Mouse (Mus musculus) gastrocnemius, postnatal 25 days (tissue): ENCODE results near the gene Msantd2. TPM values are rescaled to one million over a fixed set of nuclear protein-coding genes. Genes with fewer than 3 reads are reported as not detected.
A peak's percentile ranks its signal among the peaks of the same experiment; 100 is the strongest.

Experiments used
- DNase-seq: peaks from one replicate; pipeline ENCODE4 v3.0.0; 2022
- total RNA-seq, 2 experiments: library from RNA; stranded (reverse); gene quantifications; 1 replicate in 1 of 2; 2 replicates in 1 of 2; pipeline ENCODE4 v1.2.3; 2021

The Msantd2 gene
- total RNA-seq, 2 experiments from 2014 or later: 3.0 to 6.6 TPM

DNA sequence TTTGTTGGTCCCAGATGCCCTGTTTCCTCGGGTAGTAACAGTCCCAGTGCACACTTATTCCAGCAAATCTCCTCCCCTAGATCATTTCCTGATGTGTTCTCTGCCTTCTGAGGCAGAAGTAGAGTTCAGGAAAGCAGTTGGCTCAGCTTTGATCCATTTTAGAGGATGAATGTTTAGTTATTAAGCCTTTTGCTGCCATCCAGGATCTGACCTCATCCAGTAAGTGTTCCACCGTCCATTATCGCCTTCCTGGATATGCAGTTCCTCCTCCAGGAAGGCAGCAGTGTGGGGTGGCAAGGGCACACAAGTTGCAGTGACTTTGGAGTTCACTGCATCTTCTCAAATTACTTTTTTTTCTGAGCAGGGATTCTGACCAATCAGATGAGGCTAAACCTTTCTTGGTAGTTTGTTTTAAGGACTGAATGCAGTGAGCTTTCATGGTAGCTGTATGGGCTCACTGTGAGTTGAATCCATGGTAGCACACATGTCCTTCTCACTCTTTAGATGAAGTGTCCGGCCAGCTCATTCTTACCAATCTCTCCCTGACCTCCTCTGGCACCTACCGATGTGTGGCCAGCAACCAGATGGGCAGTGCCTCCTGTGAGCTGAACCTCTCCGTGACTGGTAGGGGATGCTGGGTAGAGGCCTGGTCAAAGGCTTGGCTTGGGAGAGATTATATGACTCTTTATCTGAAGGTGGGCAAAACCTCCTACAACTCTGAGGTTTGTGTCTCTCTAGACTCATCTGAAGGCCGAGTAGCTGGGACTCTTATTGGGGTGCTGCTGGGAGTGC is 52.9 kb downstream of the Msantd2 start:
- DNase-seq: no peak

DNA sequence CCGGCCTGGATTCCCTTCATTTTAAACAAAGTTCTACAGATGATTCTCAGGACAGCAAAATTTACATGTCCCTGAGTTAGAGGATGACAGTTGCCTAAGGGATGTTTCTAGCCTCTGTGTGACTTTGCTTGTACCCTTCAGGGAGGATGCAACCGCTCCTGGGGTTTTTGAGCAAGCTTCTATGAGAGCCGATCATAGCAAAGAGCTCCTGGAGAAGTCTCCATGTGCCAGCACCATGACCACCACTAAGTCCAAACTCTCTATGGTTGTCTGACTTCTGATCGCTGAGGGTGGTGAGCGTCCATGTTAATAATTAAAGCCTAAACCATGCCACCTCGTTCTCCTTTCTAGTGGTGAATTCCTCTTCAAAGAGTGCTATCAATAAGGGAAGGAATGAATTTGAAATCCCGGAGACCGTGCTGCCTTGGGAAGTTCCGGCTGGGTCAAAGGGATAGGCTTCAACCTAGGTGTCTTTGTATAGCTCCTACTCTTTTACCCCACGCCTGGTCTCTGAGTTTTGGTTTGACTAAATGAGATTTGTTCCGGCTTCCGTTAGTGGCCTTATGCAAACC is 54.8 kb downstream of the Msantd2 start:
- no peak for DNase-seq

DNA sequence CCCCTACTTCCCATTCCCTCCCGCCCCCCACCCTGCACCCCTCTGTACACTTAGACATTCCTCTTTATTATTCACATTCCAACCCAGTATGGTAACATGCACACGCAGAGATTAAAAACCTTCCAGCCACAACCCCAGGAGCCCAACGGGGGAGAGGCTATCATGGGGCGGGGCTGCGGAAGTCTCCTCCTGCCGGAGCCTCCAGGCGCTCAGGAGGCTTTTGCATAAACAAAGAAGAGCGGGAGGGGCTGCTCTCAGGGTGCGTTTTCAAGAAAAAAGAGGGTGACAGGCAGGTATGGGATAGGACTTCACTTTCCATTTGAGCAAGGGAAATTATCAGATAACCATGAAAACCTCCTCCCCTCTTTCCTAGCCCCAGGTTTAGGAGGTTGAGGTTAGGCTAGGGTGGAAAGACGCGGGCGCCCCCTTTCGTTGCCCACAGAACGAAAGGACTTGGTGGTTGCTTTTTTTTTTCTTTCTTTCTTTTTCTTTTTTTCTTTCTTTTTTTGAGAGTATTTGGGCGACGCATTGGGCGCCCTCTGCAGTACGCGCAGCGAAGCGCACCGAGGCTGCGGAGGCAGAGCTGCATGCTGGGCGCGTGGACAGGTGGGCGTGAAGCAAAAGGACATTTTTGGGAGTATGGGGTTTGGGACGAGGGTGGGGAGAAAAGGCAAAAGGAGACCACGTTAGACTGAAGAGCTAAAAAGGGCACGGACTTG is 55.5 kb downstream of the Msantd2 start:
- DNase-seq: peak; percentile 45

DNA sequence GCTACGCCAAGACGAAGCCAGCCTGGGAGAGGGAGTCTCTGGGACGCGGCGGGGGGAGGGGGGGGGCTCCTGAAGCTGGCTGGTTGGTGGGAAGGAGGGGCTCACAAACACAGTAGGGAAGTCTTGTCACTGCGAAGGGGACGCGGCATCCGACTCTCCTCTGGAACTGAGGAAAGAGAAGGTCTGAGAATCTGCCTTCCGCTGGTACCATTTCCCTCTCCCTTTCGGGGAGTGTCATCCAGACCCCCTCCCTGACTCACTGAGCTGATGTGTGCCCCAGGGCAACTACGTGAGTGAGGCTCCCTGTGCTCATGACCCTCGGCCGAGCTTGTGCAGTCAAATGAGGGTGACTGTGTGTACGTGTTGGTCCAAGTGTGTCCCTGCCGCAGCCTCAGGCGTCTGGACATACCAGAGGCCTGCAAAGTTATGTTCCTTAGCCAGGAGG is 56.1 kb downstream of the Msantd2 start:
- DNase-seq: no peak

DNA sequence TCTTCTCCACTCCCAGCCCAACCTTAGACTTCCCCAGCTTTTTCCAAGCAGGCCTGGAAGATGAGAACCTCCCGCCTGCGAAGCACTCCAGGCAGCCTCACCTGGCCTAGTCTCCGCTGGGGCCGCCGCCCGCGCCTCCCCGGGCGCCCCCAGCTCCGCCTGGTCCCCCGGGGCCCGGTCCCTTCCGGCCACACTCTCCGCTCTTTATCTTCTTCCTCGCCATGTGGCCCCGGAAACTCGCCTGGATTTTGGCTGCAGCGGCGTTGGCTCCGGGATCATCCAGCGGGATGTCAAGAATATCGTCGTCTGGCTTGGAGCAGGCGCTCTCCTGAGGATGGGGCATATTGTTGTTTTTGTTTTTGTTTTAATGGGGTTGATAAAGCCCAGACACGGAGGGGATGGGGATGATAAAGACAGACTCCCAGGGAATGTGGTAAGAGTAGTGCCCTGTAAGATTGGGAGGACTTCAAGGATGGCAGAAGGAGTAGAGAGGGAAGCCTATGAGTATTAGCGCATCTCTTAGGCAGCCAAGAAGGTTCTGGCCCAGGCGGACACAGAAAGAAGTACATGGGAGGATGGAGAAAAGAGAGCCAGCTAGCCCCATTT is 56.8 kb downstream of the Msantd2 start:
- DNase-seq: no peak

DNA sequence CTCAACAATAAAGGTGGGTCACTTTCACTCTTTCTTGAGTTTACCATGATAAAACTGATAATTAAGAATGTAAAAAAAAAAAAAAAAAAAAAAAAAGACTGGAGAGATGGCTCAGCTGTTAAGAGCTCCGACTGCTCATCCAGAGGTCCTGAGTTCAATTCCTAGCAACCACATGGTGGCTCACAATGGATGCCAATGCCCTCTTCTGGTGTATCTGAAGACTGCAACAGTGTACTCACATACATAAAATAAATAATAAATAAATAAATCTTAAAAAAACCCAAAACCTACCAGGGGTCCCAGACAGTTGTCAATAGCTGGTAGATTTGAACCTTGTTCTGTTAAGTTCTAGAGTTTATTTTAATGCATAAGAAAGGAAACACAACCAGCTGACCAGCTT is 57.8 kb downstream of the Msantd2 start:
- DNase-seq: no peak

DNA sequence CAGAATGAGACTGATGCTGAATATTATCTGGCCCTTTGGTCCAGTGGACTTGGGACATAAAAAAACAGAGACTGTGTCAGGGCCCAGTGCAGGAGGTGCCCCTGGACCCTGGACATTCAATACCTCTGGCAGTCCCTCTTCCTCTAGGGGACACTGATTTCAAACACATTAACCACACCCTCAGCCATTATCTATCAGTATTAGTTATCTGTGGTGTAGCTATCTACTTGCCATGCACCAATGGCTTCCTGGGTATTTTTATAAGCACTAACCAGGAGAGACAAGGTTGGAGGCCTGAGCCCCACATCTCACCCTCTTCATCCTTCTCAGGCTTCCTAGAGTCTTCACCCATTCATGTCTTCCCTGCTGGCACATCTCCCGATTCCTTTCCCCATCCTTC is 61.3 kb downstream of the Msantd2 start:
- no peak for DNase-seq

DNA sequence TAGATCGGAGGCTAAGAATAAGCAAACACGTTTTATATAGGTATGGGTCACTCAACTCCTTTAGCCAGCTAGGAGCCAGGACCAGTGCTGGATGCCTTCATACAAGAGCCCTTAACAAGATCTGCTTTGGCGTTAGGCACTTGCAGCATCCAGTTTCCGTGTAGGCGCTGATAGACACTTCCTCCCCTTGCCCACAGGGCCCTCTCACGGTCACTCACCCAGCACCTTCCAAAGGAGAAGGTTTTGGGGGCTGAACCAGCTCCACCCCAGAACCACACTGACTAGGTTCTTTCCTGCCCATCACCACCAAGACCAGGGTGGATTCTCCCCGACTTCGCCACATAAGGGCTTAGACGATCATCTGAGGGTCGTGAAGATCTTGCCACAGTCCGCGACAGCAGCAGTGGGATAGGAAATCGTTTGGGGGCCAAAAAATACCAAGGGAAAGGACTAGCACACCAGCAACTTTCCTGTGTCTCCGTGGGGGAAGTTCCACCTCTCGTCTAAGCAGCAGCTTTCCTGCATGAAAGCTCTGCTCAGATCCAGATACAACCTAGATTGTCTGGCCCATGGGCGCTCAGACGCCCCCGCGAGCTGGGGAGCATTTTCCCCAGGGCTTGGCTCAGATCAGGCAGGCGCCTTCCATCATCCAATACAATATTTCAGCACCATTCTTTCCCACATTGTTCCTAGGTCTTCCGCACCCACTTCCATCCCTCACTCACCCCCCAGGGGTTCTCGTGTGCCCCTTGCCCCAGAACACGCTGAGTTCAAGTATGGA is 62.8 kb downstream of the Msantd2 start:
- no peak for DNase-seq

DNA sequence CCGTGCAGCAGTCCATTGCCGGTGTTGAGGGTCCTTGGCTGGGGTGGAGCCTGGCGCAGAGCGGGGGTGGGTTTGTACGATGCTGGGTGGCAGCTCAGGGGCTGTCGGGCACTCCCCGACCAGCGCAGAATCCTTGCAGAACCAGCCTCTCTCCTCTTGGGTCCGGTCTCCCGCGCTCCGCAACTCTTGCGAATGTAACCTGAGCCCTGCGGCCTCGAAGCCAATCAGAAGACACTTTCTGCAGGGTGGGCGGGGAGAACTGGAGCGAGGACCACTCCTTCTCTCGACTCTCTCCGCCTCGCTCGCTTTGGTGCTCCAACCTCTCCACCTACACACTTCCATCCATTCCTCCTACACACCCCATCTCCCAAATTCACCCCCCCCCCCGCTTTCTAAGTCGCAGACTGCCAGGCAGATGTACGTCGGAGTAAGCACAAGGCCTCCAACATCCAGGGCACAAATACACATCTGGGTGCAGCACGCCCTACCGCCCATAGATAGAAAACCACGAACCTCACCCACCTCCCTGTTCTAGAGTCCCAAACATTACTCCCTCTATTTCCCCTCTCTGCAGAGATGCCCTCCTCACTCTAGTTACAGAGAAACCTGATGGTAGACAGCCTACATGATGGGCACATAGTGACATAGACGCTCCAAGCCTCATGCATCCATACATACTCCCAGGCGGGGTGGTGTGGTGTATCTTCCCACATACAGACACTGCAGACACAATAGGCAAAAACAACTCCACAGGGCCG is 63.6 kb downstream of the Msantd2 start, which contains the start of gene Nrgn:
Nrgn (minus strand) TSS at position 369 of the 758 bp plus-strand sequence.
- DNase-seq: peak; percentile 70

DNA sequence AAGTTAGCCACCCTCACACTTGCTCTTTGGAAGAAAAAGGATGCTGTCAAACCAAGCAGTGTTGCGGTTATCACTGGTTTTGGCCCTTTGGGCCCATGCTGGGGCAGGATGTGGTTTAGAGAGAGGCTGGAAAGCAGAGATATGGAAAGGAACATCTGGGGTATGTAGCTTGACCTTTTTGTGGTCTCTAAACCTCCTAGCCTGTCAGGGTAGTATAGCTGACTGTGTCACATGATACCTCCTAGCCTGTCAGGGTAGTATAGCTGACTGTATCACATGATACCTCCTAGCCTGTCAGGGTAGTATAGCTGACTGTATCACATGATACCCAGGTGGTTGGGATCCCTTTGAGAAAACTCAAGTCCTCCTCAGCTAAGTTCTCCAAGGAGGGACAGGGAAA is 65.2 kb downstream of the Msantd2 start:
- no peak for DNase-seq

DNA sequence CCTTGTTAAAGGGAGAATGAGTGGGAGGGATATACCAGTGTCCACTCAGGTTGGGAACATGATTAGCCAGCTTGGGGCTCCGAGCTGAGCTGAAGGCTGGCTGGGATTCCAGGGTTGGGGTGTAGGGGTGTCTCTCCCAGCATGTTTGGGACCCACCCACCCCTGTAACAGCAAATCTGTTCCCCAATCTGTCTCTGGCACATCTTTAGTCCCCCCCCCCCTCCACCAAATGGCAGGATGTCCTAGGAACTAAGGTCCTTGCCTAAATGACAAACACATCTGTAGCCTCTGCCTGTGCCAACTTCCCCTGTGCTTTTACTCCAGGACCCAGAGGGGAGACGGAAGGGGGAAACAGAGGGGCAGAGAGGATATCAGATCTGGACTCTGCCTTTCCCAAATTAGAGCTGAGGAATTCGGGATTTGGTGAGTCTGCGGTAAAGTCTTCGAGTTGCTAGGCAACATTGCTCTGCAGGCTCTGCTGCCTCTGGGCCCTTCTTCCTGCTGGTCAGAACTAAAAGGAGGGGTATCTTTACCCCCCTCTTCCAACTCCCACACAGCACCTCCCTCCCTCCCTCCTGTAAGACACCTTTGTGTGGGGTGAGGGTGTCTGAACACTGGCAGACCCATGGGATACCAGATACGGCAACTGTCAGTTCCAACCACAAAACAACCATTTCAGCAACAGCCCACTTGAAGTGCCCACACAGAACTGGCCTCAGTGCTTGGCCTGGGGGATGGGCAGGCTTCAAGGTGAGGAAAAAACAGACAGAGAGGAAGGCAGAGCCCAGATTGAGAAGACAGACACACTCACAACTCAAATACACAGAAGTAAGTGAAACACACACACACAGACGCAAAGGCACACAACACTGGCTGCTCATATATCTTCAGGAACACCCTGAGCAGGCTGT is 66.0 kb downstream of the Msantd2 start, which contains the start of gene Siae:
Siae (plus strand) TSS at position 861 of the 911 bp plus-strand sequence.
- no peak for DNase-seq

DNA sequence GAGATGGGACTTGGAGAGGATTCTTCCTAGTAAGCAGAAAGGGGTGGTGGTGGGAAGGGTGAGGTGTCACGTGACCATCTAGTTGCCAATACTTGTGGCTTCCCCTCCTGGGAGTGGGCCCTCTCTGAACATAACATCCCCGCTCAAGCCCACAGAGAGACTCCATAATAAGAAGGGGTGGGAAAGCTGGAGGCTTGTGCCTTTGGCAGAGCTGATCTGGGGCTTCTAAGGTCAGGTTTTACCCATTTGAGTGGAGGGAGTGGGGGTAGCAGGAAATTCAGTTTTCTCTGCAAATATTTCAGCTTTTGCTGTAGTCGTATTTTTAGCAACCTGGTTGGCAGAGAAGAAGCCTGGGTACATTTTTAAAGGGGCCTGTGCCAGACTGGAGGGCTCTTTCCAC is 67.2 kb downstream of the Msantd2 start:
- DNase-seq: no peak

DNA sequence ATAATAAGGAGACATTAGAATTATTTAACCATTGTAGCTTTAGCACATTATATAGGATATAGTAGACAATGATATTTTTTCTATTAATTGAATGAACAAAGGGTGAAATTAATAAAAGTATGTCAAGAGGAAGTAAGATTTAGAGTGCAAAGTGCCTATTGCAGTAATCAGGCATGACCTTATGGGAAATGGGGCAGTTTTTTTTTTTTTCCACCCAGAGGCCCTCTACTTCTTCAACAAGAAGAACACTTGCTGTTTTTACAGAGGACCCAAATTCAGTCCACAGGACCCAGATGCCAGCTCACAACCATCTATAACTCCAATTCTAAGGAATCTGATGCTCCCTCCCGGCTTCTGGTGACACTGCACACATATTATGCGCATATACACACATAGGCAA is 71.5 kb downstream of the Msantd2 start:
- no peak for DNase-seq

DNA sequence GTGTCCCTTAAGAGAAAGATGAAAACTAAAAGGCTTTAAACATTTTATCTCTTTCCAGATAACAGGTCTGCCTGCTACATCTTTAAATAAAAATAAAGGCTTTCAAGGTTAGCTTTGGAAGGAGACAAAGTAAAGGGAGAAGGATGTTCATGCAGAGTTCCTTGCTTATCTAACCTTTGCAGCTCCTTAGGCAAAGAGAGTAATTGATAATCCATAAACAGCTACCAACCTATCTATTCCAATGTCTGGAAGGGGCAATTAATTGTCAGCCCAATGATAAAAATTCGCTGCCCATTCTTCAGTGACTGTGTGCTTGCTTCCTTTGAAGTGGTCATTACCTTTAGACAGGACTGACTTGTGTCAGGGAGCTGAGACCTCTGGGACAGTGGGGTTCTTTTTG is 74.7 kb downstream of the Msantd2 start:
- no peak for DNase-seq

DNA sequence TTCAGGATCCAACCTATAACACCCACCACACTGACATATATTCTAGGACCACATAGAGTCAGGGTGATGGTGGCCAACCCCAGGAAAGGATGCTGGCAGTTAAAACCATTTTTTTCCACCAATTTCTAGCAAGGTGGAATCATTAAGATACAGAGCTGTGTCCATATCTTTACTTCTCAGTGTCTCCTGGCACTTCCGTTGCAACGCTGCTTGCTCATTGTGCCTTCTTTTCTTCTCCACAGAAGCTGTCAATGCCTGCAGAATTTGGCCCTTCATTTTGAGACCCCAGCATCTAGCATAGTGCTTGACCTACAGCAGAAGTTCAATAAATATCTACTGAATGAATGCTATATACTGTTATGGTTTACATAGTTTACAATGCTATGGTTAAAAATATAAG is 77.9 kb downstream of the Msantd2 start:
- no peak for DNase-seq

DNA sequence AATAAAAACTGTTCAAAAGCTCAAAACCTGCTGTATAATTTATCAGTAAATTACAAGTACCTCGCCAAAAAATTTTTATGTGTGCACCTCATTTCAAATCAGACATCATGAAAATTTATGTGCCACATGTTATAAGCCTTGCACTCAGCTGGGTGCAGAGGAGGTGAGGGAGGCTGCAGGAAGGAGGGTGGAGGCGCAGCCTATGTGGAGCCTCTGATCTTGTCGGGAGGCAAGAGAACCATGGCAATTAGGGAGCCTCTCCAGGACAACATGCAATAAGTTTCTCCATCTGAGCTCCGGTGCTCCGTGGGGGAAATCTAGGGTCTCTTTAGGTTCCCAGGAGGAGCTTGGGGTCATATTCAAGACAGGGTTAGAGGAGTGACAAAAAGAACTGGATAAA is 78.3 kb downstream of the Msantd2 start:
- no peak for DNase-seq

DNA sequence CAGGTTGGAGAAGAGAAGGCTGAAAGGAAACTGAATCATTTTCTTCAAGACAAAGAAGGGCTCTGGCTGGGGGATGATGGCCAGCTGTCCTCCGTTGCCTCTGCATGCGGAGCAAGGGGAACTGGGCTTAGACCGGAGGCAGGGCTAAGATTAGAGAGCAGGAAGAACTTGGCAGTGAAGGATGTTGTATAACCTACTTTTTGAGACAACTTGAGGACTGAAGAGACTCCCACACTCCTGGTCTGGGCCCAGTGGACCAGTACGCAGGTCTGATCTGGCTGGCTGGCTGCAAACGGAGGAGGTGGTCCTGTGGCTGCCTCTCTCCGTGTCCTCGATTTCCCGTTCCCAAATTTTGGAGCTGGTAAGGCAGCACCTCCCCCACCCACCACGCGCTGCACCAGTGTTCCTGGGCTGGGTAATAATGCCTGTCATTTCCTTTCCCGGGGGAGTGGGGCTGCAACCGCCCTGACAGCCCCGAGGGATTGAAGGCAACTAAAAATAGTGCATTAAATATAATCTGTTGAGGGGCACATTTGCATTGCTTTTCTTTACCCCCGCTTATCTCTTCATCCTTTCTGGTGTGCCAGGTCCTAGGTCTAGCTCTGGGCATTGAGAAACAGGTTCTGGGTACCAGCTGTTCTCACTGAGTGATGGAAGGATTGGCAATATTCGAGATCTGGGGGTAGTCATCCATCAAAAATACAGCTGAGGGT is 78.9 kb downstream of the Msantd2 start:
- no peak for DNase-seq

DNA sequence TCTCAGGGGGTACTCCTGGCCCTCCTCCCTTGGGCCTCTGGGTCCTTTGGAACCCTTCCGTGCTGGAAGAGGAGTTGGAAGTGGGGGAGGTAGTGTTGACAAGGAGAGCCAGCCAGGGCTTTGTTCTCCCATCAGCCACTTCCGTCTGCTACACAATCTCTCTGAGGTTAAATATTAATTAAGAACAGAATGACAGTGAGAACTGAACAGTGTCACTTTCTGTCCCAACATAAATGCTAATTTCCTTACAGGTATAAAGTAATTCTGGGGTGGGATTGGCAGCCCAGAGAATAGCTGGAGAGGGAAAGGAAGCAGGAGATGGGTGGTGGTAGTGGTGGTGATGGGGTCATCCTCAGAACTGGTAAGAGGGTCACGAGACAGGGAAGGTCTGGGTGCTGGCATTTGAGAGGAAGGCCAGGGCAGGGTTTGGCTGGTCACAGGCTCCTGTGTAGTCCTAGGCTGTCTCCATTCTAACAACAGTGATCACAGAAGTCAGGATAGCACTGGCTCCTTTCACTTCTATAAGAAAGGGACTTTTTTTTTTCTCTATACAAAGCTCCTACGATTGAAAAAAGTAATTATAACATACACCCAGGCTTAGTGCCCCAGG is 79.6 kb downstream of the Msantd2 start:
- DNase-seq: no peak
